Mouse (Mus musculus) Muller cell, postnatal 12 days (primary cell): ENCODE results near the gene Gstm3.
"Not testable (repeated sequence)": the region's sequence is repeated elsewhere in the genome, so short reads cannot be mapped to it uniquely, and the experiment has no call there.

Source experiments
- DNase-seq: peaks from one replicate; pipeline ENCODE4 v3.0.0-alpha.2; 2015; ENCODE audit errors: inconsistent ontology term

Gstm3 gene

DNA sequence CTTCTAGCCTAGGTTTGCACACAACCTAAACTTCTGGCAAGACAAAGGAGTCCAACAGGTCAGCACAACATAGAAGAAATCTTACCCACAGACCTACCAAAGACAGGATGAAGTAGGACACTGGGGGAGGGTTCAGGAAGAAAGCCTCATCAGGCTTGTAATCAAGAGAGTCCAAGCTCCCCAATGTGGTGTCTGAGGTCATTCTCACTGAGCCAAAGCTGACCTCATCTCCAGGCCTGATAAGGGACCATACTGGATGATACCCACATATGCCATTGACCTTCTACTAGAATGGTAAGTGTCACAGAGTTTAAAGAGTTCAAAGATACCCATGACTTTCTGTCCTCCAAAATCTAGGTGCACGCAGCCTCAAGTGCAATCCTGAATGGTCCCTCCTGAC, 5.2 kb upstream of the Gstm3 start:
- DNase-seq = no peak

DNA sequence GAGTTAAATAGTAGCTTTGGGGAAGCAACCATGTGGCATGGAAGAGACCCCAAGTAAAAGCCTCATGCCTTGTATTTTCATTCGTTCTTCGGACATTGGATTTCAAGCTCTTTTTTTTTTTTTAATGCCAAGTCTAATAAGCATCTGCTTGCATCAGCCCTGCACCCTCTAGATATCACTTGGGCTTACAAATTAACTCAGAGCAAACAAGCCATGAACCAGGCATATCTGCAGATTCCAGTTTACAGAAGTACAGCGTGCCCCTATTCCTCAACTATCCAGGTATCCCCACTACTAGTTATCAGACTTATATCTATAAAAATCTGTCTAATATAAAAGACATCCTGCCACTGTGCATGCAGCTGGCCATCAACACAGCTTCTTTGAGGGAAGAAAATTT, 3.0 kb upstream of the Gstm3 start:
- no peak for DNase-seq

- DNase-seq = not testable (repeated sequence)
Measured at GRCm38 (mm10) chr3:107971101-107971500, 2.0 kb upstream of the Gstm3 start.

- DNase-seq = no peak
Measured at GRCm38 (mm10) chr3:107966631-107967030, 2.5 kb downstream of the Gstm3 start.

DNA sequence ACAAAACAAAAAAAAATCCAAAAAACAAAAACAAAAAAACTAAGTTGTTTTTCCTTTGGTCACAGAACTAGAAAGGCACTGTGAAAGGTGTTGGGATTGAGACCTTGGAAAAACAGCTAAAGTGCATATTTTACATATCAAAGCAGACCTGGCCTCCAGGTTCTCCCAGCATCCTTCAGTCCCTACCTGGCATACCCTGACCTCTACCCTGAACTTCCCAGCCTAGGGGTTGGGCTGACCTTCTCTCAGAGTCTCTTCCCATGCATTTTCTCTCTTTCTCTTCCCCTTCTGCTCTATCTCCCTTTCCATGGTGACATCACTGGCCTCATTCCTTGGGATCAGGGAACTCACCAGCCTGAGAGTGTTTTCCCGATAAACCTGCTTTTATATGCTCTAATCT, 3.5 kb downstream of the Gstm3 start:
- DNase-seq = no peak

- DNase-seq = peak; percentile 33
Measured at GRCm38 (mm10) chr3:107964656-107965308, 4.3 kb downstream of the Gstm3 start.

DNA sequence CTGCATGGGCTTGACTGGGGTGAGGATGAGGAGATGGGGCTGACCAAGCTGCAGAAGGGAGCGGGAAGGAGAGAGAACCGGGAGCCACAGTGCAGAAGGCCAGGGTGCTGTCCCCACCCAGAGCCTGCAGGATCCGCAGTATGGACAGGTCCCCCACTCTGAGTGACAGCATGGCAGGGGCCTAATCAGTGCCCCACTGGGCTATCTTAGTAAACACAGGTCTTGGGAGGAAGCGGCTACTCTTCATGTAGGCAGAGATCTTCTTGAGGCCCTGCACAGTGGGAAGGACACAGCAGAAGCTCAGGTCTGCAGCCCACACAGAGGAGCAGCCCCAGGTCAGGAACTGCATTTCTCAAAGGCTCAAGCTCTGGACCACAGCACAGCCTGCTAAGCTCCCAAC, 5.1 kb downstream of the Gstm3 start:
- no peak for DNase-seq

- not testable (repeated sequence) for DNase-seq
Measured at GRCm38 (mm10) chr3:107955260-107955659, 13.8 kb downstream of the Gstm3 start.

- DNase-seq = no peak
Measured at GRCm38 (mm10) chr3:107953906-107954305, 15.2 kb downstream of the Gstm3 start.

- DNase-seq = peak; percentile 96
Measured at GRCm38 (mm10) chr3:107953328-107953755, 15.7 kb downstream of the Gstm3 start.

GRCm38 (mm10) chr3:107950531-107950930, 18.6 kb downstream of the Gstm3 start:
- DNase-seq = no peak

- not testable (repeated sequence) for DNase-seq
Measured at GRCm38 (mm10) chr3:107949461-107949860, 19.6 kb downstream of the Gstm3 start.

GRCm38 (mm10) chr3:107945729-107946128, 23.4 kb downstream of the Gstm3 start:
- no peak for DNase-seq

- DNase-seq = peak; percentile 40
Measured at GRCm38 (mm10) chr3:107943239-107943990, 25.7 kb downstream of the Gstm3 start, which contains the start of gene Gstm6. Gene Gstm6, minus strand, starts transcription at chr3:107943749.

DNA sequence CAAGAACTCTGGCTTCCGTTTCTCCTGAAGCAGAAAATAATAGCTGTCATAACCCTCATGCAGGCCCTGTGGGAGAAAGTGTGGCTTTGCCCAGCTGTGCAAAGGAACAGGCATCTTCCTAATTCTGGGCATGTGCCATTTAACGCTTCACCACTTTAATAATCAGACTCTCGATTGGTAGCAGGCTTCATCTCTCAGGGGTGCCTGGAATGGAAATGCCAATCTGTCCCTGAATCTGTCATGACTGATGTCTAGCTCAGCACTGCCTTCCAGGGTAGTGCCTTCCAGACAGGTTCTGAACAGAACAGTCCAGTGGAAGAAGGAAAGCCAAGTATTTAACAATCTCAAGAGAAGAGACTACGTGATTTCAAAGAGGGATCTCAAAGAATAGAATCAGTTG, 27.8 kb downstream of the Gstm3 start:
- no peak for DNase-seq

GRCm38 (mm10) chr3:107940524-107940923, 28.6 kb downstream of the Gstm3 start:
- peak; percentile 79 for DNase-seq

GRCm38 (mm10) chr3:107939830-107940229, 29.3 kb downstream of the Gstm3 start:
- DNase-seq = no peak

GRCm38 (mm10) chr3:107939403-107939802, 29.7 kb downstream of the Gstm3 start:
- peak; percentile 71 for DNase-seq

- DNase-seq = no peak
Measured at GRCm38 (mm10) chr3:107935888-107936287, 33.2 kb downstream of the Gstm3 start.

GRCm38 (mm10) chr3:107935268-107935667, 33.8 kb downstream of the Gstm3 start:
- DNase-seq = no peak

DNA sequence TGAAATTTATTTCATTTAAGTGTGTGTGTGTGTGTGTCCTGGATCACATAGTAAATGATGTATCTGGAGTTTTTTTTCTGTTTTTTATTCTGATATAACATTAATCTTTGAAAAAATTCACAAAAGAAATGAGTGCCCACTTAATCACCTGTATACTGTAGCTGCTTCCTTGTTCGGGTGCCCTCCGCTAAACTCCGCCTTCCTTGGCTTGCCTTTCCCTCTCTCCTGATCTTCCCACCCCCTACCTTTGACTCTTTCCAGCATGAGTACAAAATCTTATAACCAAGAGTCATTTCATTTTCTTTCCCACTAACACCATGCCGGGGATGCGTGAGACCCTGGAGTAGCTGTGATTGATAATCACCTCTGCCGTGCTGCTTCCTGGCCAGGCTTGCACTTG, 37.0 kb downstream of the Gstm3 start:
- DNase-seq = no peak

DNA sequence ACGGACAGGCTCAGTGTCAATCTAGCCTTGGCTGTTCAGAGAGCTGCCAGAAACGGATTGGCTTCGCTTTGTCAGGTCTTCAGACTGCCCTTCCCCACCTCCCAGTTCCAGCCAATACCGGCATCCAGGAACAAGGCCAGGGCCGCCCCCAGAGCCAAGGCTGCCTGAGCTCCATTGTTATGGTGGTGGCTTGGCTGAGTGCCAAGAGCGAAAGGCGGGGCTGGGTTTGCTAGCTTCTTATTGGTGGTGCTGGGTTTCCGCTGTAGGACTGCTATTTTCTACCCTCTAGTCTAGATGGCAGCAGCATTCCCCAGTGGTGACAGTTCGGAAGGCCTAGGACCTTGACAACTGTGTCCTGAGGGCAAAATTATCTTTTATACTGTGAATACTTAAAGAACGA, 37.4 kb downstream of the Gstm3 start, which contains the start of gene Gstm7:
Gene Gstm7 (minus strand): TSS at position 148 of the 400 bp plus-strand sequence.
- DNase-seq = peak; percentile 99

- no peak for DNase-seq
Measured at GRCm38 (mm10) chr3:107931134-107931533, 37.9 kb downstream of the Gstm3 start.
